Mouse (Mus musculus) neural tube, embryonic 15.5 days (tissue): ENCODE results near the gene Efl1. TPM values are rescaled to one million over a fixed set of nuclear protein-coding genes. Genes with fewer than 3 reads are reported as not detected.

ENCODE experiments used
- ATAC-seq: fragments of 200-750 bp; cut with Nextera tagmentation; 2 replicates; pipeline ENCODE4 v1.8.0; 2017; ENCODE audit warnings: mild to moderate bottlenecking, moderate TSS enrichment, moderate library complexity; ENCODE audit not compliant: low FRiP score
- H3K27ac ChIP-seq: fragments of 300-500 bp; sonication (generic); replicated peaks from 2 replicates; pipeline ENCODE4 v1.5.1; 2015; ENCODE audit warnings: mild to moderate bottlenecking, inconsistent platforms
- H3K27me3 ChIP-seq: fragments of 300-500 bp; sonication (generic); replicated peaks from 2 replicates; pipeline ENCODE4 v1.6.1; 2015; ENCODE audit warnings: inconsistent platforms
- H3K36me3 ChIP-seq: fragments of 300-500 bp; sonication (generic); 2 replicates; pipeline ENCODE4 v1.6.1; 2015; ENCODE audit warnings: inconsistent platforms
- H3K4me1 ChIP-seq: fragments of 300-500 bp; sonication (generic); 2 replicates; pipeline ENCODE4 v1.6.1; 2015; ENCODE audit warnings: inconsistent platforms
- H3K4me2 ChIP-seq: fragments of 300-500 bp; sonication (generic); 2 replicates; pipeline ENCODE4 v1.6.1; 2015; ENCODE audit warnings: inconsistent platforms, mild to moderate bottlenecking, moderate library complexity
- H3K4me3 ChIP-seq: fragments of 300-500 bp; sonication (generic); replicated peaks from 2 replicates; pipeline ENCODE4 v1.5.1; 2015; ENCODE audit warnings: mild to moderate bottlenecking, inconsistent platforms
- H3K9ac ChIP-seq: fragments of 300-500 bp; sonication (generic); replicated peaks from 2 replicates; pipeline ENCODE4 v1.6.1; 2015; ENCODE audit warnings: mild to moderate bottlenecking, inconsistent platforms
- H3K9me3 ChIP-seq: fragments of 300-500 bp; sonication (generic); replicated peaks from 2 replicates; pipeline ENCODE4 v1.6.1; 2016; ENCODE audit warnings: inconsistent platforms
- WGBS: fragments of 180-500 bp; shearing (Covaris S2); methylation state at CpG from one replicate; pipeline ENCODE4 v1.1.7; 2015; ENCODE audit warnings: mixed read lengths; 5-methylcytosine and 5-hydroxymethylcytosine counted together
- polyA plus RNA-seq: library from polyadenylated mRNA; unstranded; fragments of >200 nt; fragmentation: Nextera tagmentation; extraction: Ambion mirVana; gene quantifications from 2 replicates; pipeline ENCODE4 v1.2.1, GENCODE M21; 2015

The Efl1 gene
- polyA plus RNA-seq, 1 experiment from 2014 or later = 21.1 TPM

- no peaks in the 10 kb centered on the region for H3K4me1 ChIP-seq
- H3K4me2 ChIP-seq = no peak overlapping the region
- no peaks in the 10 kb centered on the region for H3K27me3 ChIP-seq
- ATAC-seq = no peak
- H3K36me3 ChIP-seq = no peaks in the 10 kb centered on the region
- H3K27ac ChIP-seq = no peak overlapping the region
- no peaks in the 10 kb centered on the region for H3K9me3 ChIP-seq
- no peak overlapping the region for H3K9ac ChIP-seq
- whole genome bisulfite sequencing = 57% methylated on average over 1 of the region's 1 CpGs
- H3K4me3 ChIP-seq = no peak overlapping the region
These were observed 146.1 kb downstream of the Efl1 start for GRCm38 (mm10) chr7:82794542-82794941.

DNA sequence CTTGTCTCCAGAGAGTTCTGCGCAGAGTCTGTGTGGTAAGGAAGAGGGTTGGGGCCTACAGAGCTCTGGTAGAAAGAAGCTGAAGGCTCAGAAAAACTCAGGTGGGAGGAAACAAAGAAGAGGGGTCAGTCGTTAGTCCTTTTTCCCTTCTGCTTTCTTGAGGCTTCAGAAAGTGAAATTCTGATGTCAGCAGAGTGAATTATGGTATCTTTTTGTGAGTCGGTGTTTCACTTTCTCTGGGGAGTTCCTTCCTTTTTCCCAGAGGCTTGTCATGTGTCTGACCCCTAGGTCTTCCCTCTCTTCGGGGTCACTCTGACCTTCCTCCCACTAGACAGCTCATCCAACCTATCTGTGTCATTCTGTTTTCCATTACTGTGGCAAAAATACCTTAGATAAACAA lies 153.8 kb downstream of the Efl1 start:
- Histone ChIP-seq H3K27ac (no peak overlapping the region), H3K4me1 (no peaks in the 10 kb centered on the region), H3K4me2 (no peak overlapping the region), H3K36me3 (no peaks in the 10 kb centered on the region), H3K4me3 (no peak overlapping the region), H3K9me3 (no peaks in the 10 kb centered on the region), H3K27me3 (no peaks in the 10 kb centered on the region), H3K9ac (no peak overlapping the region)
- WGBS = 64% methylated on average over 4 of the region's 4 CpGs
- ATAC-seq = no peak

DNA sequence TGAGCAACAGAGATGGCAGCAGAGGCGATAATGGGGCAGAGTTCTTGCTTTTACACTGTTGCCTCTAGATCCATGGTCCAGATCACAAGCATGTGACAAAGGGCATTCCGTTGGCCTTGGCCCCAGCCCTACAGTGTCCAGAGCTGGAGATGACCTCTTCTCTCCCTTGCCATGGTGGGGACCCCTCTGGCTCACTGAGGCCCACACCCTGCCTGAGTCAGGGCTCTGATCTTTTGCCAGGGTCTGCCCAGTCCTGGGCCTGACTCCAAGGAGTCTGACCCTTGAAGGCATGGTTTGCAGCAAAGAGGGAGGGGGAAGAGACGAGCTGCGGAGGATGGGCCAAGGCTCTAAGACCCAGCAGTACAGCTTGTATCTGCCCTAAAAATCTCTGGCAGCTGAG lies 159.8 kb downstream of the Efl1 start:
- no peak for ATAC-seq
- H3K4me3 ChIP-seq = no peak overlapping the region
- no peak overlapping the region for H3K27ac ChIP-seq
- H3K4me1 ChIP-seq = peaks cover 14% of the 10 kb centered on the region
- no peaks in the 10 kb centered on the region for H3K27me3 ChIP-seq
- no peak overlapping the region for H3K4me2 ChIP-seq
- H3K9ac ChIP-seq = no peak overlapping the region
- WGBS = 82% methylated on average over 4 of the region's 4 CpGs
- no peaks in the 10 kb centered on the region for H3K9me3 ChIP-seq
- no peaks in the 10 kb centered on the region for H3K36me3 ChIP-seq

DNA sequence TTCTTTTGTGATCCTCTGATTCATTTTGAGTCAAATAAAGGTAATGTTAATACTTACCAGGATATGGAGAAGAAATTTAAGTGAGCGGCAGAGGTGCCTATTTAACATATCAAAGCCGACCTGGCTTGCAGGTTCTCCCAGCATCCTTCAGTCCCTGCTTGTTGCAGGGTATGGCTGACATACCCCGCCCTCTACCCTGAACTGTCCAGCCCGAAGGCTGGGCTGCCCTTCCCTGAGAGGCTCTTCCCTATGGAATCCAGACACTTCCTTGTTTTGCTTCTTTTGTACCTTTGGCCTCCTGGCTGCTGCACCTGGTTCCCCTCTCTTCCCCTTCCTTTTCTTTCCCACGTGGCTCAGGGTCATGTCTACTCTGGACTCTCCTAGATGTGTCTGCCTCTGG lies 160.7 kb downstream of the Efl1 start:
- 65% methylated on average over 5 of the region's 5 CpGs for WGBS

GRCm38 (mm10) chr7:82810799-82811139 lies 162.4 kb downstream of the Efl1 start:
- no peak; the same call in 1 of the 2 replicates for ATAC-seq
- 21% methylated on average over 5 of the region's 5 CpGs for WGBS
- Histone ChIP-seq H3K4me2 (peak overlapping the region; percentile 51), H3K4me3 (peak overlapping the region; percentile 15), H3K36me3 (no peaks in the 10 kb centered on the region), H3K9ac (no peak overlapping the region), H3K27ac (no peak overlapping the region), H3K9me3 (no peaks in the 10 kb centered on the region), H3K27me3 (no peaks in the 10 kb centered on the region), H3K4me1 (peaks cover 14% of the 10 kb centered on the region)

More for the DNA sequence above, 160.7 kb downstream of the Efl1 start:
- H3K27me3 ChIP-seq = no peaks in the 10 kb centered on the region
- H3K9ac ChIP-seq = no peak overlapping the region
- H3K4me3 ChIP-seq = no peak overlapping the region
- no peak overlapping the region for H3K27ac ChIP-seq
- no peak for ATAC-seq
- H3K4me2 ChIP-seq = no peak overlapping the region
- peaks cover 14% of the 10 kb centered on the region for H3K4me1 ChIP-seq
- no peaks in the 10 kb centered on the region for H3K36me3 ChIP-seq
- H3K9me3 ChIP-seq = no peaks in the 10 kb centered on the region

- Histone ChIP-seq H3K27me3 (no peaks in the 10 kb centered on the region), H3K9me3 (no peaks in the 10 kb centered on the region), H3K27ac (no peak overlapping the region), H3K4me2 (peak overlapping the region; percentile 51), H3K9ac (no peak overlapping the region), H3K4me1 (peaks cover 14% of the 10 kb centered on the region), H3K4me3 (peak overlapping the region; percentile 15), H3K36me3 (no peaks in the 10 kb centered on the region)
- WGBS = 13% methylated on average over 19 of the region's 19 CpGs
- peak; percentile 73 for ATAC-seq
These were observed 162.9 kb downstream of the Efl1 start for GRCm38 (mm10) chr7:82811140-82811851.

GRCm38 (mm10) chr7:82812186-82813155 lies 164.1 kb downstream of the Efl1 start:
- Histone ChIP-seq H3K36me3 (no peaks in the 10 kb centered on the region), H3K9ac (no peak overlapping the region), H3K27ac (no peak overlapping the region), H3K4me2 (no peak overlapping the region), H3K4me1 (peaks cover 14% of the 10 kb centered on the region), H3K4me3 (no peak overlapping the region), H3K9me3 (no peaks in the 10 kb centered on the region), H3K27me3 (no peaks in the 10 kb centered on the region)
- no peak for ATAC-seq
- WGBS = 84% methylated on average over 19 of the region's 19 CpGs

GRCm38 (mm10) chr7:82819541-82819940 lies 171.1 kb downstream of the Efl1 start:
- H3K36me3 ChIP-seq = no peaks in the 10 kb centered on the region
- no peaks in the 10 kb centered on the region for H3K9me3 ChIP-seq
- 90% methylated on average over 7 of the region's 7 CpGs for WGBS
- ATAC-seq = no peak
- no peaks in the 10 kb centered on the region for H3K27me3 ChIP-seq
- H3K9ac ChIP-seq = no peak overlapping the region; the same call in 1 of the 2 replicates
- no peak overlapping the region for H3K27ac ChIP-seq
- no peaks in the 10 kb centered on the region for H3K4me1 ChIP-seq
- H3K4me2 ChIP-seq = no peak overlapping the region
- H3K4me3 ChIP-seq = no peak overlapping the region

- no peak overlapping the region for H3K9ac ChIP-seq
- H3K9me3 ChIP-seq = no peaks in the 10 kb centered on the region
- no peak overlapping the region for H3K27ac ChIP-seq
- H3K4me2 ChIP-seq = no peak overlapping the region
- no peaks in the 10 kb centered on the region for H3K27me3 ChIP-seq
- no peaks in the 10 kb centered on the region for H3K4me1 ChIP-seq
- no peaks in the 10 kb centered on the region for H3K36me3 ChIP-seq
- no peak overlapping the region for H3K4me3 ChIP-seq
- 82% methylated on average over 4 of the region's 4 CpGs for WGBS
- ATAC-seq = no peak
These were observed 172.2 kb downstream of the Efl1 start for GRCm38 (mm10) chr7:82820661-82821060.

DNA sequence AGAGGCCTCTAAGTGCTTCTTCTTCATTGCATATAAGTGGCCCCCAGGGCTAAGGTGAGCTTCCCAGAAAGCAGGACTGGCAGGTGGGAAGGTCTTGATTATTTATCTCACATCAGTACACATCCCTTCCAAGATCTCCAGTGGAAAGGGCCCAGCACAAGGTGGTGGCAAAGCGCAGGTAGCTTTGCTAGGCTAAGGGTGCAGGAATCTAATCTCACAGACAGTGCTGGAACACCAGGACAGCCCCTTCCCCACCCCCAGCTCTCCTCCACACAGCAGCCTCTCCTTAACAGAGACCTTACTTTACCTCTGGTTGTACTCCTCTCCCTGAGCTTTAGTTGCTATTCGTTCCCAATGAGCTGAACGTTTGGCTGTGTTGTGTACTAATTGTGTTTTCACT lies 173.1 kb downstream of the Efl1 start:
- H3K4me2 ChIP-seq = no peak overlapping the region
- H3K36me3 ChIP-seq = no peaks in the 10 kb centered on the region
- no peak for ATAC-seq
- no peaks in the 10 kb centered on the region for H3K4me1 ChIP-seq
- no peak overlapping the region for H3K27ac ChIP-seq
- no peaks in the 10 kb centered on the region for H3K9me3 ChIP-seq
- no peaks in the 10 kb centered on the region for H3K27me3 ChIP-seq
- WGBS = 61% methylated on average over 3 of the region's 3 CpGs
- no peak overlapping the region for H3K9ac ChIP-seq
- H3K4me3 ChIP-seq = no peak overlapping the region

- no peaks in the 10 kb centered on the region for H3K27me3 ChIP-seq
- no peak for ATAC-seq
- H3K9ac ChIP-seq = no peak overlapping the region
- no peak overlapping the region for H3K27ac ChIP-seq
- H3K4me2 ChIP-seq = no peak overlapping the region
- H3K9me3 ChIP-seq = no peaks in the 10 kb centered on the region
- H3K4me3 ChIP-seq = no peak overlapping the region
- WGBS = 73% methylated on average over 1 of the region's 1 CpGs
- no peaks in the 10 kb centered on the region for H3K4me1 ChIP-seq
- H3K36me3 ChIP-seq = no peaks in the 10 kb centered on the region
These were observed 174.1 kb downstream of the Efl1 start for GRCm38 (mm10) chr7:82822528-82822927.
